Mouse (Mus musculus): ENCODE data around the gene Skp2.

- TF ChIP-seq POLR2A (IDR thresholded peaks at IDR 0.05; ENCODE audit: low read depth, low read length): no peak
- TF ChIP-seq CTCF (conservative IDR thresholded peaks at IDR 0.05; ENCODE audit: insufficient read depth, insufficient read length, low read depth, low read length): no peak
Observed at GRCm38 (mm10) chr15:9089136-9089720, 66.0 kb downstream of the Skp2 start.

Measured in kidney, adult 2 months (tissue).